Mouse (Mus musculus): ENCODE results near the gene Xrra1. TPM values are rescaled to one million over a fixed set of nuclear protein-coding genes. Genes with fewer than 3 reads are reported as not detected.

The Xrra1 gene
- polyA plus RNA-seq, 1 experiment from 2014 or later, result 0.07 TPM

DNA sequence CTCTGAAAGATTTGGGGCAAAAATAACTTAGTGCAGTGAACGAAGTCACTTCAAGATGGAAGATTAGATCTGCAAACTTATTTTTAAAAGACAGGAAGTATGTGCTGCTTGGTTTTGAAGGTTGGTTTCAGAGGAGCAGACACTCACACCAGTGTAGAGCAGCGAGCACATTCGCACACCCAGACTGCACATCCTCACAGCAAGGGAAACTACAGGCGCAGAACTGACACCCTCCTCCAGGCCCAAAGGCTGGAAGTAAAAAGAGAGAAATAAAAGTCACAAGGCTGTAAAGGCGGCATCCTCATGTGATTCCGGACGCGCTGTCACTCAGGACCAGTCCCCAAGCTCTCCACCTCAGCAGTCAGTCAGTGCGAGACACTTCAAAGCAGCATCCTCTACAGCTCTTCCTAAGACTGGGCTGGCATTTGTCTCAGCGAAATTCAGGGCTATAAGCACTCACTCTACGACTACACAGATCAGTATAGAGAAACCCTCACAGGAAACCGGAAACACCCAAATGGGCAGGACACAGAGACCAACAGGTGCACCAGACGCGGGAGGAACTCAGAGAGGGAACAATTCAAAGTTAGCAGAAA lies 2.6 kb upstream of the Xrra1 start:
- ATAC-seq (no peak), DNase-seq (no peak)
- peak overlapping the region; percentile 38; the same call in 1 of the 2 replicates for H3K9ac ChIP-seq (replicated peaks)
- H3K4me1 ChIP-seq (ENCODE audit: insufficient read depth), result peaks cover 22% of the 10 kb centered on the region
- no peaks in the 10 kb centered on the region for H3K27me3 ChIP-seq (ENCODE audit: insufficient read depth, low read length)
- no peak for TF ChIP-seq CTCF (IDR thresholded peaks at IDR 0.05; ENCODE audit: low read depth)
- no peak for TF ChIP-seq EP300 (IDR thresholded peaks at IDR 0.05; ENCODE audit: low read depth)
- H3K4me3 ChIP-seq (ENCODE audit: low read depth, low read length), result no peak overlapping the region
- peaks cover 18% of the 10 kb centered on the region for H3K36me3 ChIP-seq (replicated peaks; ENCODE audit: insufficient read depth, low read length)
- no peaks in the 10 kb centered on the region for H3K9me3 ChIP-seq (ENCODE audit: low read length)
- H3K4me2 ChIP-seq (ENCODE audit: low read depth, low read length), result peak overlapping the region; percentile 51
- H3K27ac ChIP-seq (ENCODE audit: low read depth), result no peak overlapping the region
- WGBS (ENCODE audit: insufficient replicate concordance), result 63% methylated on average over 14 of the region's 14 CpGs

DNA sequence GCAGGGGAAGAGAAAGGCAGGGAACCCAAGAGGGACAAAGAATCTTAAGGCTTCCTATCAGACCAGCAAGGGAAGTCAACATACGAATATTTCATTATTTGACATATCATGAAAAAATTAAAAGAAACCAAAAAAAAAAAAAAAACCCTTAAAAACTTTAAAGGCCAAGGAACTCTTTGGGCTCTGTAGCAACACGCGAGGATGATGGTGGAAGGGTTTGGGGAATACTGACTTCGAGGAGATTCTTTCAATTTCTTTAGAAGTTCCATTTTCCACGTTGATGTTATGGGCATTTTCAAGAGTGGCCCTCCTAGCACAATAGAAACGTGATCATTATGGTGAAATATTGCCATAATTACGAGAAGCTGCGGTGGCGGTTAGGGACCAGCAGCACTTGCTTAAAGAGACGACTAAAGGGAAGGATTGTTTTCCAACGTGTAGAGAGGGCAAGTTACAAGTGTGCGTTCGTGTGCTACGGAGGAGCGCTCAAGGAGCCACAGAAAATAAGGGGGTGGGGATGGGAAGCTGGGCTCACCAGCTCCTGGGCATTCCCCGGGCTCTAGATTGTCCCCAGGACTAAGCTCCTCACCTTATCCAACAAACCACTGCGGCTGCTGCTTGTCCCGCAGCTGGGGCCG lies 622 bp upstream of the Xrra1 start:
- no peak for TF ChIP-seq CTCF (IDR thresholded peaks at IDR 0.05; ENCODE audit: low read depth)
- TF ChIP-seq EP300 (IDR thresholded peaks at IDR 0.05; ENCODE audit: low read depth), result no peak
- Histone ChIP-seq H3K9ac (replicated peaks) (peak overlapping the region; percentile 81), H3K4me3 (ENCODE audit: low read depth, low read length) (peak overlapping the region; percentile 77), H3K4me1 (ENCODE audit: insufficient read depth) (peaks cover 23% of the 10 kb centered on the region), H3K27ac (ENCODE audit: low read depth) (peak overlapping the region; percentile 52), H3K36me3 (replicated peaks; ENCODE audit: insufficient read depth, low read length) (peaks cover 9% of the 10 kb centered on the region), H3K9me3 (ENCODE audit: low read length) (no peaks in the 10 kb centered on the region), H3K4me2 (ENCODE audit: low read depth, low read length) (peak overlapping the region; percentile 72), H3K27me3 (ENCODE audit: insufficient read depth, low read length) (no peaks in the 10 kb centered on the region)
- ATAC-seq, result peak; percentile 24
- DNase-seq, result no peak
- WGBS (ENCODE audit: insufficient replicate concordance), result 1% methylated on average over 19 of the region's 19 CpGs

GRCm38 (mm10) chr7:99863362-99863761 lies 4.4 kb downstream of the Xrra1 start, which contains the start of gene Spcs2:
Gene Spcs2, minus strand, starts transcription at chr7:99863462.
- no peak for TF ChIP-seq CTCF (IDR thresholded peaks at IDR 0.05; ENCODE audit: low read depth)
- TF ChIP-seq EP300 (IDR thresholded peaks at IDR 0.05; ENCODE audit: low read depth), result no peak
- DNase-seq, result no peak
- Histone ChIP-seq H3K9me3 (ENCODE audit: low read length) (no peaks in the 10 kb centered on the region), H3K27ac (ENCODE audit: low read depth) (no peak within 1 kb of the TSS), H3K9ac (replicated peaks) (no peak within 1 kb of the TSS), H3K4me1 (ENCODE audit: insufficient read depth) (peaks cover 10% of the 10 kb centered on the region; the same call in 1 of the 2 replicates), H3K27me3 (ENCODE audit: insufficient read depth, low read length) (no peaks in the 10 kb centered on the region), H3K36me3 (replicated peaks; ENCODE audit: insufficient read depth, low read length) (no peaks in the 10 kb centered on the region), H3K4me3 (ENCODE audit: low read depth, low read length) (no peak within 1 kb of the TSS), H3K4me2 (ENCODE audit: low read depth, low read length) (no peak within 1 kb of the TSS)
- WGBS (ENCODE audit: insufficient replicate concordance), result 40% methylated on average over 7 of the region's 7 CpGs
- no peak for ATAC-seq

- no peak for TF ChIP-seq CTCF (IDR thresholded peaks at IDR 0.05; ENCODE audit: low read depth)
- TF ChIP-seq EP300 (IDR thresholded peaks at IDR 0.05; ENCODE audit: low read depth), result no peak
- H3K9ac ChIP-seq (replicated peaks), result no peak overlapping the region
- no peak overlapping the region for H3K4me2 ChIP-seq (ENCODE audit: low read depth, low read length)
- DNase-seq (peak; percentile 37), ATAC-seq (peak; percentile 64)
- WGBS (ENCODE audit: insufficient replicate concordance), result 67% methylated on average over 11 of the region's 11 CpGs
- no peak overlapping the region for H3K27ac ChIP-seq (ENCODE audit: low read depth)
- no peaks in the 10 kb centered on the region for H3K36me3 ChIP-seq (replicated peaks; ENCODE audit: insufficient read depth, low read length)
- H3K4me3 ChIP-seq (ENCODE audit: low read depth, low read length), result no peak overlapping the region
- H3K9me3 ChIP-seq (ENCODE audit: low read length), result no peaks in the 10 kb centered on the region
- no peaks in the 10 kb centered on the region for H3K27me3 ChIP-seq (ENCODE audit: insufficient read depth, low read length)
- H3K4me1 ChIP-seq (ENCODE audit: insufficient read depth), result peaks cover 6% of the 10 kb centered on the region; the same call in 1 of the 2 replicates
These were observed 5.5 kb downstream of the Xrra1 start for GRCm38 (mm10) chr7:99864241-99865028.

DNA sequence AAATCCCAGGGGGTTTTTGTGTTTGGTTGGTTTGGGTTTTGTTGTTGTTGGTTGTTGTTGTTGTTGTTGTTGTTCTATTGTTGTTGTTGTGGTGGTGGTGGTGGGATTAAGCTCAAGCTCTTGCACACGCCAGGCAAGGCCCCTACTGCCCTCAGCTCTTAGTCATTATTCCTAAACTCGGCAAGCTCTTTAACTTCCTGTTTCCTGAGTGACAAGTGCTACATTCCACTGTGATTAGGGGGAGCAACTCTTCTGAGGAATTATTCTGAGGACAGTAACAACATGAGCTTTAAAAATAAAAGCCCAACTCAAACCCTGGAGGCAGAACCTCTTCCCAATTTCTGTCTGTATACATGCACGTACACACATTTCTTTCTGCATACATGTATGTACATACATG lies 6.3 kb downstream of the Xrra1 start:
- Histone ChIP-seq H3K4me2 (ENCODE audit: low read depth, low read length) (no peak overlapping the region), H3K9ac (replicated peaks) (no peak overlapping the region), H3K27me3 (ENCODE audit: insufficient read depth, low read length) (no peaks in the 10 kb centered on the region), H3K4me3 (ENCODE audit: low read depth, low read length) (no peak overlapping the region), H3K36me3 (replicated peaks; ENCODE audit: insufficient read depth, low read length) (no peaks in the 10 kb centered on the region), H3K4me1 (ENCODE audit: insufficient read depth) (peaks cover 6% of the 10 kb centered on the region; the same call in 1 of the 2 replicates), H3K9me3 (ENCODE audit: low read length) (no peaks in the 10 kb centered on the region), H3K27ac (ENCODE audit: low read depth) (no peak overlapping the region)
- TF ChIP-seq CTCF (IDR thresholded peaks at IDR 0.05; ENCODE audit: low read depth), result no peak
- no peak for TF ChIP-seq EP300 (IDR thresholded peaks at IDR 0.05; ENCODE audit: low read depth)
- 44% methylated on average over 3 of the region's 3 CpGs for WGBS (ENCODE audit: insufficient replicate concordance)
- DNase-seq (no peak), ATAC-seq (0 out of 2 replicates have a peak, but pooled peaks have one; percentile 13)

DNA sequence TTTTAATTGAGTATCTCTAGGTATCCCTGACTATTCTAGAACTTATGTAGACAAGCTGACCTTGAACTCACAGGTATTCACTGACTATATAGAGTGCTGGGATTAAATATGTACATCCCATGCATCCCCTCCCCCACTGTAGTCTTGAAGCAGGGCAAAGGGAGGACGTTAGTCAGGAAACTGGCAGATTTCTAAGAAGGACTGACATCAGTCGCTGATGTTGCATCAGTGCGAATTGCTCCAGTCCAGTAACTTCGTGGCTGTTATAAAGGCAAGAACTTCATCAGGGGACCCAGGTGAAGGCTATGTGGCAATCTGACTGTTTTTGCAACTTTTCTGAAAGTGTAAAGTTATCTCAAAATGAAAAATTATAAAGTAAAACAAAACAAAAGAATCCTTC lies 10.4 kb downstream of the Xrra1 start:
- DNase-seq (no peak), ATAC-seq (no peak)
- H3K4me3 ChIP-seq (ENCODE audit: low read depth, low read length), result no peak overlapping the region
- TF ChIP-seq EP300 (IDR thresholded peaks at IDR 0.05; ENCODE audit: low read depth) (no peak), CTCF (IDR thresholded peaks at IDR 0.05; ENCODE audit: low read depth) (no peak)
- no peaks in the 10 kb centered on the region for H3K27me3 ChIP-seq (ENCODE audit: insufficient read depth, low read length)
- peaks cover 3% of the 10 kb centered on the region; the same call in 1 of the 2 replicates for H3K4me1 ChIP-seq (ENCODE audit: insufficient read depth)
- H3K9ac ChIP-seq (replicated peaks), result no peak overlapping the region
- no peaks in the 10 kb centered on the region for H3K9me3 ChIP-seq (ENCODE audit: low read length)
- no peaks in the 10 kb centered on the region for H3K36me3 ChIP-seq (replicated peaks; ENCODE audit: insufficient read depth, low read length)
- H3K4me2 ChIP-seq (ENCODE audit: low read depth, low read length), result no peak overlapping the region
- 35% methylated on average over 4 of the region's 4 CpGs for WGBS (ENCODE audit: insufficient replicate concordance)
- H3K27ac ChIP-seq (ENCODE audit: low read depth), result no peak overlapping the region
